Mouse (Mus musculus) ovary, postnatal 14 days (tissue): ENCODE measurements around the gene Bcl2l14.

Experiments used
- DNase-seq: peaks from one replicate; pipeline ENCODE4 v3.0.0; 2022; ENCODE audit warnings: low spot score

Bcl2l14 gene

GRCm38 (mm10) chr6:134396018-134396417 lies at the start of gene Bcl2l14:
Gene Bcl2l14 (plus strand): TSS chr6:134396318.
- DNase-seq = no peak

GRCm38 (mm10) chr6:134348526-134349067 lies 47.5 kb upstream of the Bcl2l14 start:
- no peak for DNase-seq

- no peak for DNase-seq
Measured at GRCm38 (mm10) chr6:134352881-134353280, 43.2 kb upstream of the Bcl2l14 start.

GRCm38 (mm10) chr6:134353751-134354150 lies 42.4 kb upstream of the Bcl2l14 start:
- no peak for DNase-seq

- no peak for DNase-seq
Measured at GRCm38 (mm10) chr6:134357570-134357969, 38.5 kb upstream of the Bcl2l14 start.

- DNase-seq = no peak
Measured at GRCm38 (mm10) chr6:134360079-134360478, 36.0 kb upstream of the Bcl2l14 start.

GRCm38 (mm10) chr6:134364644-134365043 lies 31.5 kb upstream of the Bcl2l14 start:
- no peak for DNase-seq

GRCm38 (mm10) chr6:134365952-134366351 lies 30.2 kb upstream of the Bcl2l14 start:
- no peak for DNase-seq

- DNase-seq = no peak
Measured at GRCm38 (mm10) chr6:134366366-134367351, 29.5 kb upstream of the Bcl2l14 start.

- no peak for DNase-seq
Measured at GRCm38 (mm10) chr6:134367366-134368281, 28.5 kb upstream of the Bcl2l14 start.

GRCm38 (mm10) chr6:134372946-134373345 lies 23.2 kb upstream of the Bcl2l14 start:
- DNase-seq = no peak

- no peak for DNase-seq
Measured at GRCm38 (mm10) chr6:134377201-134377600, 18.9 kb upstream of the Bcl2l14 start.

GRCm38 (mm10) chr6:134377856-134378255 lies 18.3 kb upstream of the Bcl2l14 start:
- DNase-seq = no peak

GRCm38 (mm10) chr6:134381462-134381861 lies 14.7 kb upstream of the Bcl2l14 start:
- no peak for DNase-seq

GRCm38 (mm10) chr6:134385931-134386330 lies 10.2 kb upstream of the Bcl2l14 start:
- no peak for DNase-seq

- no peak for DNase-seq
Measured at GRCm38 (mm10) chr6:134387396-134387795, 8.7 kb upstream of the Bcl2l14 start.

- DNase-seq = no peak
Measured at GRCm38 (mm10) chr6:134388424-134389110, 7.6 kb upstream of the Bcl2l14 start.

- peak; percentile 79 for DNase-seq
Measured at GRCm38 (mm10) chr6:134389248-134389891, 6.7 kb upstream of the Bcl2l14 start.

- DNase-seq = no peak
Measured at GRCm38 (mm10) chr6:134389917-134390316, 6.2 kb upstream of the Bcl2l14 start.

- DNase-seq = no peak
Measured at GRCm38 (mm10) chr6:134390837-134391236, 5.3 kb upstream of the Bcl2l14 start.
